Mouse (Mus musculus) spleen, postnatal 10 days (tissue): ENCODE data around the gene Krt75.
A peak's percentile ranks its signal among the peaks of the same experiment; 100 is the strongest.

Experiments used
- DNase-seq, 2 experiments: peaks; one replicate each; pipeline ENCODE4 v3.0.0; 2021 to 2022; ENCODE audit warnings: low spot score in 2 of 2

Gene Krt75

DNA sequence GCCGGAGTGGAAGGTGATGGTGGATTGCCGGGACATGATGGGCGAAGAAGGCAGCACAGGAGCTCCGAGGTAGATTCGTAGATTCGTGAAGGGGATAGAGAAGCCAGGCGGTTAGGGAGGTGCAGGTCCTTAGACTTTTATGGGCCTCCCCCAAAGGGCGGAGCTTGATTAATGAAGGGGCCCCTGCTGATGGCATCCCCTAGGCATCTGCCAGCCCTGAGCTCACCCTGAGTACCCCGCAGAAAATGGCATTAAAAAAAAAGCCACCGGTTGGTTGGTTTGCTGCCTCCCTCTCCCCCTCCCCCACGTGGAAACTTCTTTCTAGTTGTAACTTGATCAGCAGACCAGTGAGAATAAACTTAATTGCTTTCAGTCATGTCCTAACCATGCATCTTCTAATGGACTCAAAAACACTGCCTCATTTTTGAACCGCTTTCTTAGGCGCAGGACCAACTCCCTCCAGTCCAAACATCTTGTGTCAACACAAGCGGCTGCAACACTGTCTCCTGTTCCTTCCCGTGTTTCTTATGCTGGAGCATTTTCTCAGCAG lies at the start of gene Krt75:
Gene Krt75 (minus strand): TSS at position 109 of the 550 bp plus-strand sequence.
- no peak for DNase-seq

GRCm38 (mm10) chr15:101599123-101599522 lies 25.4 kb upstream of the Krt75 start:
- no peak for DNase-seq

GRCm38 (mm10) chr15:101588216-101588615 lies 14.5 kb upstream of the Krt75 start:
- no peak for DNase-seq

GRCm38 (mm10) chr15:101584456-101584855 lies 10.8 kb upstream of the Krt75 start:
- no peak for DNase-seq

GRCm38 (mm10) chr15:101583211-101583965 lies 9.7 kb upstream of the Krt75 start:
- DNase-seq = no peak

- no peak for DNase-seq
Observed at GRCm38 (mm10) chr15:101581701-101582100, 8.0 kb upstream of the Krt75 start.

DNA sequence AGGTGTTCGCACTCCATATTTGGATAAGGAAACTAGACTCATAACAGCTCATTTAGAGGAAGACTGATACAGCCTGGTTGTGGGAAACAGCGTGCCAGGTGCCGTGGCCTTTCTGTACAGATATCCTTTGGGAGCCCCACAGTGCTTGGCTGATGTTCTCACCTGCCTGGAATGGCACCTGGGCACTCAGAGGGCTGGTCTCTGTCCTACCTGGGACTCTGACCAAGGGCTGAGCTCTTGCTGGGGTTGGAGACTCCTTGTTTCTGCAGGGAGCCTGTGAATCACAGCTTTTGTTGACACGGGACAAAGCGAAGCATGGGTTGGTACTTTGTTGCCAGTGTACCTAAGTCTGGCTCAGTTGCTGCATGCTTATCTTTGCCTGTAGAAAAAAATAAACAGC lies 1.8 kb upstream of the Krt75 start:
- no peak for DNase-seq

DNA sequence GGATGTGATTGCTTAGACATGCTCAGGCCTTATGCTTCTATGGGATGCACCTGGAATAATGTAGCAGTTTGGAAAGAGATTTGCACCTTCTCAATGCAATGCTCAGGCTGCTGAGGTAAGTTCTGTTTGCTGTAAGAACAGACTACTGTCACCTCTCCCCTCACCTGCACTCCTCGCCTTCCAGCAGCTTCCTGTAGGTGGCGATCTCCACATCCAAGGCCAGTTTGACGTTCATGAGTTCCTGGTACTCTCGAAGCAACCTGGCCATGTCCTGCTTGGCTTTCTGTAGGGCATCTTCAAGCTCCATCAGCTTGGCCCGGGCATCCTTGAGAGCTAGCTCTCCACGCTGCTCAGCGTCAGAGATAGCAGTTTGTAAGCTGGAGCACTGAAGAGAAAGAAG lies 5.9 kb downstream of the Krt75 start:
- no peak for DNase-seq

DNA sequence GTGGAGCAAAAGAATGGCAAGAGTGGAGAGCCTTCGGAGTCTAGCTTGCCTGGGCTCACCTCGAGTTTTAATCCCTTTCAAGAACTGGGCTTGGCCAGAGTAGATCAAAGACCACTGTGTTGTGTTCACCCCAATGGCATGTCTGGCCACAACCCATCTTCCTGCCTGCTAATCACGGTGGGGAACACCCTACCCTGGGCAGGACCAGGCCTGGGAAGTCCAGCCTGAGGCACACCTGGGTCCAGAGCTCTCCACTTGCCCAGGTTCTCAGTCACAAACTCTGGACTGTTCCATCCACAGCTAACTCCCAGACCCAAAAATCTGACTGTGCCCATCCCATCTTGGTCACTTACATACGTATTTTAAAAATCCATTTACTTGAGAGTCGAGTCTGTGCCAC lies 10.9 kb downstream of the Krt75 start, which contains the start of gene Krt90:
Gene Krt90 (minus strand): TSS at position 101 of the 400 bp plus-strand sequence.
- DNase-seq = no peak

- no peak for DNase-seq
Observed at GRCm38 (mm10) chr15:101558034-101558646, 15.6 kb downstream of the Krt75 start.

- peak in 1 of 2 experiments; percentile 36 for DNase-seq
Observed at GRCm38 (mm10) chr15:101553169-101553568, 20.5 kb downstream of the Krt75 start.

DNA sequence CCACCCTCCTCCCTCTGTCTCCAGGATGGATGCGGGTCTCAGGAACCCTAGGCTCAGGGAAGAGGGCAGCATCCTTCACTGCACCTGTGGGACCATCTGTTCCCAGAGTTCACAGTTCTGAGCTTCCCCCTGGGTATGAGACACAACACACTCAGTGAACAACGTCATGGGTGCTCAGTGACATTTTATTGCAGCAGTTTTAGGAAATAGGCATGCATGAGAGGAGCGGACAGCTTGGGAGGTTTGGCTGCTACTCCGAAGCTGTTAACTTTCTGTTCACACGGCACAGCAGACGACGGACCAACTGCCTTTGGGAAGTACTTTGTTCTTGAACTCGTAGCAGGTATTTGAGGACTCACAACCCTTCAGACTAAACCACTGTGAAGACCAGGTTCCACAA lies 21.5 kb downstream of the Krt75 start:
- no peak for DNase-seq

DNA sequence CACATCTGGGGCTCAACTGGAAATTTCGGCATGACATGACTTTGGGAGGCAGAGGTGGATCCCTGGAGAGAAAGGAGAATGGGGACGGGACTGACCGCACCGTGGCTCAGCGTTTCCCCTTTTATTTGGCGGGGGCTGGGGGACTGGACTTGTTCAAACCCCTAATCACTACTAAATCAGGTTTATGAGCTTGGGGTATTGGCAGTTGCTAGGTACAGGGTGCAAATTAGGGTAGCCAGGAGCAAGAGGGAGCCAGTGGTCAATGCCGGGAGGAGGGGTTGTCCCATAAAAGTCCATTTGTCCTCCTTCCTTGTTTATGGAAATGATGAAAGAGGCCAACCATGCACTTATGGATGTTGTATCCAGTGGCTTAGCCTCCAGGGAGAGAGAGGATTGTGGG lies 23.1 kb downstream of the Krt75 start, which contains the start of gene Krt82:
Gene Krt82 (minus strand): TSS at position 101 of the 400 bp plus-strand sequence.
- no peak for DNase-seq

- no peak for DNase-seq
Observed at GRCm38 (mm10) chr15:101544478-101544877, 29.2 kb downstream of the Krt75 start.

GRCm38 (mm10) chr15:101542543-101542942 lies 31.2 kb downstream of the Krt75 start:
- DNase-seq = no peak

- DNase-seq = no peak
Observed at GRCm38 (mm10) chr15:101538580-101538900, 35.2 kb downstream of the Krt75 start.

GRCm38 (mm10) chr15:101537864-101538579 lies 35.7 kb downstream of the Krt75 start:
- no peak for DNase-seq

DNA sequence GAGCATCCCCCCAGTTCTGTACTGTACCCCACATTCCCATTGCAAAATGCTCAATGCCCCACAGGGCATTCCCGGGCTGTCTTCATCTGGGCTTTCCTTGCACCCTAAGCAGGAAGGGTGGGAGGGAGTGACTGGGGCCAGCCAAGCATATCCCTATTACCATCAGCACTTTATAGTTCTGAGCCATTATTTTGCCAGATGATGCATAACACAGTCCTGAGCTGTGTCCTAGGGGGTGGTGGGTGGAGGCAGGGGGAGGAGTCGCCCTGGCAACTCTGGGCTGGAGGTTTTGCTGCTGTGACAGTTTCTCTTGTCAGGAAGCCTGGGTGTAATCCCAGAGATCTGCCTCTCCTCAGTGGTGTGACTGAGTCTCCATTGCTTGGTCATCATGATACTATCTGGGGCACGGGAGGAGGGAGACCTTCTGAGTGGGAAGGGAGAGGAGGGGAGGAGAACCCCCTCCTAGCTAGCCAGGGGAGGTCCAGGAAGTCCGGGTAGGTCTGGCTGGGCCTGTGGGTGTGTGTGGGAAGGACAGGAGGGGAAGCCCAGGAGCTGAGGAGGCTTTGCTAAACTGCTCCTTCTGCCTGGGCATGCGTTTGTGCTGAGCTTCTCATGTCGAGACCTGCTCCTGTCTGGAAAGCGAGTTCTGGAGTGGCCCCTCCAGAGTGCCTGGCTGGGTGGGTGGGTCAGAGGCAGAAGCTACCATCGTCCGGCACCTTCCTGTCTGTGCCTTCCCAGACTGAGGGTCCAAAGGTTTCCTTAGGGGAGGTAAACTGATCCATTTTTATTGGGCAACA lies 37.5 kb downstream of the Krt75 start:
- no peak for DNase-seq

DNA sequence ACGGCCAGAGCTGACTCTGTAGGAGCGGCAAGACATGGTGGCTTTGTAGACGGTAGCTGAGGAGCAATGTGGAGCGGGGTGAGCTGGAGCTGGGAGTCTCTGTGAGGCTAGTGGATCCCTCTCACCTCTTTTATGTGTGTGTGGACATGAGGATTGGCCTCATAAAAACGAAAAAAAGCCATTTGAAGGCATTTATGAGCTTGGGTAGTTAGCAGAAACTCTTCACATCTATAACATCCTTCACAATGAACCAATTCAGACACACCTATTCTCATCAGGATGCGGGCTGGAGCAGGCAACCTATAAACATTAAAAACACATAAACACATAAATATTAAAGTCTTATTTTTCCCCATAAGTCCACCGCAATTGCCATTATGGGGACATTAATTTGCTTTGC lies 41.0 kb downstream of the Krt75 start, which contains the start of gene Krt84:
Gene Krt84 (minus strand): TSS at position 101 of the 400 bp plus-strand sequence.
- no peak for DNase-seq

- DNase-seq = no peak
Observed at GRCm38 (mm10) chr15:101522556-101523232, 51.0 kb downstream of the Krt75 start.

- DNase-seq = peak in 1 of 2 experiments; percentile 61
Observed at GRCm38 (mm10) chr15:101519792-101520191, 53.9 kb downstream of the Krt75 start.
